ENCODE assay signal across 10 mouse cellular contexts in the genomic region with DNA sequence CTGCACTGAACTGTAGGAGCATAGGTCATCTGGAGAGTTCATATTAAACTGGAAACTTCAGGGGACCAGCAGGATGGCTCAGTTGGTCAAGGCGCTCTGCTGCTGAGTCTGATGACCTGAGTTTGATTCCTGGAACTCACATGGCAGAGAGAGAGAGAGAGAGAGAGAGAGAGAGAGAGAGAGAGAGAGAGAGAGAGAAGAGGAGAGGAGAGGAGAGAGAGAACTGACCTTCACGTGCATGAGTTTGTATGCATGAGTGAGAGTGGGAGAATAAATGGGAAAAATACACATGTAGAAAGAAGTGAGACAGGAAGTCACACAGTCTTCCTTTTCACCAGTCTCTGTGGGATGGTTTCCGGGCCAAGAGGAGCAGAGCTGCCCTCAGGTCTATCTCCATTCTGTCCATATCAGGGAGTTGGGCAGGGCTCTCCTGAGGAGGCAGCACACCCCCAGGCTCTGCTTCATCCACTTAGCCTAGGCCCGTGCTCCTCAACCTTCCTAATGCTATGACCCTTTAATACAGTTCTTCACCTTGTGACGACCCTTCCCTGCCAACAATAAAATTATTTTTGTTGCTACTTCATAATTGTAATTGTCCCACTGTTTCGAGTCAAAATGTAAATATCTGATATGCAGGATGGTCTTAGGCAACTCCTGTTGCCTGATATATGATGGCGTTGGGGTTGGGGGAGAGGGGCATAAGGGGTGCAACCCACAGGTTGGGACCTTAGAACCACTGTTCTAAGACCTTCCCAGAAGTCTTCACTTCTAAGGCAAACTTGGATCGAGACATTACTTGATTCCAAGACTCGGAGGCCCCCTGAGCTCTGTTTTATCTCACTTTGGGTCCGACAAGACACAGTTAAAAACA. TPM values are rescaled to one million over a fixed set of nuclear protein-coding genes. Genes with fewer than 3 reads are reported as not detected.
A peak's percentile ranks its signal among the peaks of the same experiment; 100 is the strongest.
DNase-seq lines count a peak whose midpoint lies in the region; ATAC-seq and TF ChIP-seq lines count a peak whose summit lies in the region.
"Not testable (repeated sequence)": the region's sequence is repeated elsewhere in the genome, so short reads cannot be mapped to it uniquely, and the experiment has no call there.
"Had no signal": no experiment of that assay in that cellular context is flagged by ENCODE, and none has a peak within 500 bp of the region (broad histone marks: within the 10 kb centered on the region; RNA-seq: fewer than 3 reads in every experiment).

No protein-coding gene starts in this region.

- DNase-seq in forebrain, embryonic 11.5 days (ENCODE audit: low spot score); hindbrain, postnatal 0 days (ENCODE audit: low spot score); kidney, postnatal 0 days (ENCODE audit: low spot score): not testable (repeated sequence)

- H3K4me1 ChIP-seq in forebrain, embryonic 11.5 days (replicated peaks; ENCODE audit: control insufficient read depth, insufficient read depth, low read length); heart, embryonic 15.5 days (replicated peaks); hindbrain, postnatal 0 days (ENCODE audit: insufficient read depth, low read length); kidney, postnatal 0 days (replicated peaks; ENCODE audit: insufficient read depth, low read length); liver, embryonic 15.5 days (replicated peaks); midbrain, embryonic 13.5 days (replicated peaks); neural tube, embryonic 15.5 days: not testable (repeated sequence)

- H3K27ac ChIP-seq in forebrain, embryonic 11.5 days (ENCODE audit: low read depth, low read length); heart, embryonic 15.5 days; hindbrain, postnatal 0 days; kidney, postnatal 0 days; liver, embryonic 15.5 days (replicated peaks); midbrain, embryonic 13.5 days; neural tube, embryonic 15.5 days (replicated peaks): not testable (repeated sequence)

- H3K4me3 ChIP-seq in forebrain, embryonic 11.5 days (ENCODE audit: low read depth, low read length); heart, embryonic 15.5 days; hindbrain, postnatal 0 days (ENCODE audit: low read length); kidney, postnatal 0 days (replicated peaks; ENCODE audit: low read depth, low read length); liver, embryonic 15.5 days (replicated peaks); midbrain, embryonic 13.5 days (replicated peaks); neural tube, embryonic 15.5 days (replicated peaks): not testable (repeated sequence)

- not testable (repeated sequence) for H3K9me3 ChIP-seq in forebrain, embryonic 11.5 days (ENCODE audit: control insufficient read depth, low read length); heart, embryonic 15.5 days (replicated peaks); hindbrain, postnatal 0 days (ENCODE audit: low read length); kidney, postnatal 0 days (replicated peaks; ENCODE audit: low read length); liver, embryonic 15.5 days (replicated peaks); midbrain, embryonic 13.5 days; neural tube, embryonic 15.5 days (replicated peaks)

- not testable (repeated sequence) for H3K9ac ChIP-seq in forebrain, embryonic 11.5 days (ENCODE audit: low read length); heart, embryonic 15.5 days; hindbrain, postnatal 0 days (replicated peaks; ENCODE audit: low read length); kidney, postnatal 0 days (ENCODE audit: low read depth, low read length); liver, embryonic 15.5 days; midbrain, embryonic 13.5 days (replicated peaks); neural tube, embryonic 15.5 days (replicated peaks)

- H3K36me3 ChIP-seq in forebrain, embryonic 11.5 days (ENCODE audit: control insufficient read depth, insufficient read depth, low read length); heart, embryonic 15.5 days; hindbrain, postnatal 0 days (ENCODE audit: insufficient read depth, low read length); kidney, postnatal 0 days (ENCODE audit: insufficient read depth, low read length); liver, embryonic 15.5 days (replicated peaks); midbrain, embryonic 13.5 days; neural tube, embryonic 15.5 days: not testable (repeated sequence)

- H3K4me2 ChIP-seq in forebrain, embryonic 11.5 days (ENCODE audit: low read depth, low read length, severe bottlenecking); heart, embryonic 15.5 days; hindbrain, postnatal 0 days (ENCODE audit: low read depth, low read length); kidney, postnatal 0 days (ENCODE audit: low read length); liver, embryonic 15.5 days; midbrain, embryonic 13.5 days (replicated peaks); neural tube, embryonic 15.5 days: not testable (repeated sequence)

- peak; percentile 82 for ATAC-seq in forebrain, embryonic 11.5 days (replicated peaks; ENCODE audit: low FRiP score)
- ATAC-seq in heart, embryonic 15.5 days (replicated peaks; ENCODE audit: insufficient number of reproducible peaks, insufficient read depth, low FRiP score, low read depth) = peak; percentile 82; the same call in 1 of the 2 replicates
- peak; percentile 81 for ATAC-seq in hindbrain, postnatal 0 days
- ATAC-seq in kidney, postnatal 0 days (replicated peaks; ENCODE audit: low FRiP score, low read depth) = peak; percentile 85
- peak; percentile 51; the same call in 1 of the 2 replicates for ATAC-seq in liver, embryonic 15.5 days (ENCODE audit: insufficient read depth)
- peak; percentile 89 for ATAC-seq in midbrain, embryonic 13.5 days
- peak; percentile 81 for ATAC-seq in neural tube, embryonic 15.5 days (ENCODE audit: low FRiP score)

- not testable (repeated sequence) for H3K27me3 ChIP-seq in forebrain, embryonic 11.5 days (ENCODE audit: control insufficient read depth, insufficient read depth, low read length); heart, embryonic 15.5 days; hindbrain, postnatal 0 days (ENCODE audit: insufficient read depth, low read length); kidney, postnatal 0 days (ENCODE audit: insufficient read depth, low read length); liver, embryonic 15.5 days; midbrain, embryonic 13.5 days; neural tube, embryonic 15.5 days (replicated peaks)

- 89% methylated on average over 5 of the region's 10 CpGs for WGBS in forebrain, embryonic 11.5 days
- 73% methylated on average over 9 of the region's 10 CpGs for WGBS in heart, embryonic 15.5 days
- WGBS in hindbrain, postnatal 0 days = 83% methylated on average over 5 of the region's 10 CpGs
- WGBS in kidney, postnatal 0 days = 81% methylated on average over 5 of the region's 10 CpGs
- WGBS in liver, embryonic 15.5 days (ENCODE audit: insufficient replicate concordance) = 59% methylated on average over 9 of the region's 10 CpGs
- 75% methylated on average over 8 of the region's 10 CpGs for WGBS in midbrain, embryonic 13.5 days
- WGBS in neural tube, embryonic 15.5 days = 85% methylated on average over 8 of the region's 10 CpGs

- not testable (repeated sequence) for TF ChIP-seq CTCF in hindbrain, postnatal 0 days (IDR thresholded peaks at IDR 0.05; ENCODE audit: low read depth); kidney, postnatal 0 days (IDR thresholded peaks at IDR 0.05; ENCODE audit: low read depth)

RNA-seq across cellular contexts. Expression of gene Gm21119, which starts 16.2 kb away (rescaled TPM):
- polyA plus RNA-seq in forebrain, embryonic 11.5 days (2014; fragmentation: Nextera tagmentation; extraction: Ambion mirVana) = not detected in 2 replicates
- 0.22 and 0.31 TPM in 2 replicates for polyA plus RNA-seq in heart, embryonic 15.5 days (2015; fragmentation: Nextera tagmentation; extraction: Ambion mirVana)
- total RNA-seq in hindbrain, postnatal 0 days (2014; rRNA removed) = 0.21 and 0.22 TPM in 2 replicates
- polyA plus RNA-seq in hindbrain, postnatal 0 days (2015; fragmentation: Nextera tagmentation; extraction: Ambion mirVana) = 0.18 and 0.19 TPM in 2 replicates
- polyA plus RNA-seq in kidney, postnatal 0 days (2015; fragmentation: Nextera tagmentation; extraction: Ambion mirVana) = 0.09 TPM in 1 of 2 replicates, not detected in the other
- polyA plus RNA-seq in liver, embryonic 15.5 days (2015; fragmentation: Nextera tagmentation; extraction: Ambion mirVana) = not detected in 2 replicates
- not detected in 2 replicates for polyA plus RNA-seq in midbrain, embryonic 13.5 days (2015; fragmentation: Nextera tagmentation; extraction: Ambion mirVana)
- 0.38 TPM in 1 of 2 replicates, not detected in the other for polyA plus RNA-seq in neural tube, embryonic 15.5 days (2015; fragmentation: Nextera tagmentation; extraction: Ambion mirVana)
- total RNA-seq: granulocyte monocyte progenitor cell, adult 5-6 weeks; MEL had no signal
- polyA plus RNA-seq: midbrain, embryonic 10.5 days had no signal
